Mouse (Mus musculus) lung, embryonic 15.5 days (tissue): ENCODE measurements at regions not wholly inside any gene's neighbourhood (a gene's known extent, or its start where the extent isn't known, plus 50 kb on each side); places are given as distances from the start of the nearest gene placed in this dataset. TPM values are rescaled to one million over a fixed set of nuclear protein-coding genes. Genes with fewer than 3 reads are reported as not detected.

Experiments
- ATAC-seq: fragments of 200-750 bp; cut with Nextera tagmentation; 2 replicates; pipeline ENCODE4 v1.8.0; 2017; ENCODE audit warnings: moderate number of reproducible peaks, borderline replicate concordance; ENCODE audit not compliant: low FRiP score, low TSS enrichment; ENCODE audit errors: extremely low read depth
- H3K27ac ChIP-seq: fragments of 300-500 bp; sonication (generic); 2 replicates; pipeline ENCODE4 v1.5.1; 2015; ENCODE audit warnings: moderate library complexity, mild to moderate bottlenecking, inconsistent platforms
- H3K27me3 ChIP-seq: fragments of 300-500 bp; sonication (generic); 2 replicates; pipeline ENCODE4 v1.6.1; 2015; ENCODE audit warnings: inconsistent platforms
- H3K36me3 ChIP-seq: fragments of 300-500 bp; sonication (generic); 2 replicates; pipeline ENCODE4 v1.6.1; 2015; ENCODE audit warnings: inconsistent platforms
- H3K4me1 ChIP-seq: fragments of 300-500 bp; sonication (generic); 2 replicates; pipeline ENCODE4 v1.6.1; 2015; ENCODE audit warnings: inconsistent platforms
- H3K4me2 ChIP-seq: fragments of 300-500 bp; sonication (generic); 2 replicates; pipeline ENCODE4 v1.6.1; 2015; ENCODE audit warnings: inconsistent platforms, mild to moderate bottlenecking, moderate library complexity
- H3K4me3 ChIP-seq: fragments of 300-500 bp; sonication (generic); 2 replicates; pipeline ENCODE4 v1.5.1; 2015; ENCODE audit warnings: mild to moderate bottlenecking, inconsistent platforms
- H3K9ac ChIP-seq: fragments of 300-500 bp; sonication (generic); 2 replicates; pipeline ENCODE4 v1.6.1; 2015; ENCODE audit warnings: inconsistent platforms
- H3K9me3 ChIP-seq: fragments of 300-500 bp; sonication (generic); 2 replicates; pipeline ENCODE4 v1.6.1; 2016; ENCODE audit warnings: inconsistent platforms
- WGBS: fragments of 180-500 bp; shearing (Covaris S2); methylation state at CpG from one replicate; pipeline ENCODE4 v1.1.7; 2015; 5-methylcytosine and 5-hydroxymethylcytosine counted together
- microRNA-seq: library from miRNA; unstranded; fragments of <30 nt; microRNA quantifications from one replicate; pipeline ENCODE4, GENCODE M21; 2016

DNA sequence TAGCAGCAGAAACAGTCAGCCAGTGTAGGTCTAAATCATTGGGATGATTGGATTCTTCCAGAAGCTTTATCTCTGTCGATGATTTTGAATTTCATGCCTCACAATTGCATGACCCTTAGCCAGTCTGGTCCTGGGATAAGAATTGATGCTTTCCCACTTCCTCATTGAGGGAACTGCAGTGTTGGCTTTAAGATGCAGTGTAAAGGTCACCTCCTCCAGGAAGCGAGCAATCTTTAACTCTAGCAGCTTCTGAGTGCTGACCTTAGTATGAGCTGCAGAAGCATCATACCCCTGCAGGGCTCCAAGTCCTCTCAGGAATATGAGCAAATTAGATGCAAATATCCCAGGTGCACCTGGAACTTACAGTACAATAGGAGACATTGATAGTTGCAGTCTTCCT lies 1132.2 kb upstream of the A1bg start:
- ATAC-seq = no peak
- Histone ChIP-seq H3K27me3 (no peaks in the 10 kb centered on the region), H3K4me1 (peaks cover 17% of the 10 kb centered on the region), H3K4me3 (no peak overlapping the region), H3K36me3 (no peaks in the 10 kb centered on the region), H3K27ac (no peak overlapping the region), H3K4me2 (no peak overlapping the region), H3K9ac (no peak overlapping the region), H3K9me3 (no peaks in the 10 kb centered on the region)
- 65% methylated on average over 2 of the region's 2 CpGs for WGBS

DNA sequence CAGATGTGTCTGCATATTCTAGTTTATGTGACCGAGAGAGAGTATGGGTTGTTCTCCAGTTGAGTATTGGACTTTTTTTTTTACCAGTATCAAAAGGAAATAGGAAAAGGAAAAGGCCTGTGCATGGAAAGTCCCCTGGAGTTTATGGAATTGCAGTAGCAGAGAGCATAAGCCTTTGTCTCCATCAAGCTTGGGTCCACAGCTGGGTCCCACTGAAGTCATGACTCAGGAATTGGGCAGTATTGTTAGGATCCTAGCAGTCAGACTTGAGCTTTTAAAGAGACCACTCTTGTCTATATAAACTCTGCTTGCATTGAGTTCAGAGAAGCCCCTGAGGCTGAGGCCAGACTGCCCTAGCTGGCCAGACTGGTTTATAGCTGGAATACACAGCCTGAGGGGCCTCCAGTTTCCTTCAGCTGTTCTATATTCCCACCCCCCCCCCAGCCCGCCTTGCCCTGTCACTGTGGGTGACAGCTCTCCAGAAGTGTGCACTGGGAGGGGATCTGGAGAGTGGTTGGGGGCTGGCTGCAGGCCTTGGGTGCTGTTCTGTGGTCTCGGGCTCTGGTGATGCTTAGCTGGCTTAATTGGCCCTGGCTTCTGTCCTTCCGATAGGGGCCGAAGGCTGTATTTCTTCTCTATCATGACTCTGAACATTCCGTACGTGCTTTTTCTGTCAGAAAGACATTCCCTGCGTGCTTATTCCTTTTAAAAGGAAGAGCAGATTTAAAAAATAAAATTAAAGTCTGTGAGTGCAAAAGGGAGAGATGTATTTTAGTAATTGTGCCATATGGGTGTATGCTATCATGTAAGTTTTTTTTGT lies 1130.8 kb upstream of the A1bg start:
- Histone ChIP-seq H3K4me3 (no peak overlapping the region), H3K4me2 (no peak overlapping the region), H3K9me3 (no peaks in the 10 kb centered on the region), H3K4me1 (peaks cover 24% of the 10 kb centered on the region), H3K27ac (peak overlapping the region; percentile 20), H3K9ac (no peak overlapping the region), H3K27me3 (no peaks in the 10 kb centered on the region), H3K36me3 (no peaks in the 10 kb centered on the region)
- WGBS = 51% methylated on average over 8 of the region's 8 CpGs
- peak; percentile 40; the same call in 1 of the 2 replicates for ATAC-seq

DNA sequence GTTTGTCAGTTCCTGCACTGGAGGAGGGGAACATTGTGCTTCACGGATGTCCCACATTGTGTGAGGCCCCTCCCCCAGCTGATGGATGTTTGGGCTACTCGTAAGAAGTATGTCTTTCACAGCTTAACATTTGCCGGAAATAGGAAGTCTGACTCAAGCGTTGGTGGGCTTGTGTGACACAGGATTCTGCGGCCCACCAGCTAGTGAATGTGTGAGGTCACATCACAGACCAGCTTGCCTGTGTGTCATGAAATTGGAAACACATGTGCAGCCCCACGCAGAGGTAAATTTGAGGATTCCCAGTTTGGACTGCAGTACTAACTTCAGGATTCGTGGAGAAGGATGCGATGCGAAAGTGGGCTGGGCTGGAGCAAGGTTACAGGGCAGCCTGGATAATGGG lies 1126.6 kb upstream of the A1bg start:
- H3K36me3 ChIP-seq = no peaks in the 10 kb centered on the region
- no peaks in the 10 kb centered on the region for H3K27me3 ChIP-seq
- no peak overlapping the region for H3K9ac ChIP-seq
- ATAC-seq = peak; percentile 70
- peak overlapping the region; percentile 32; the same call in 1 of the 2 replicates for H3K4me2 ChIP-seq
- H3K27ac ChIP-seq = peak overlapping the region; percentile 44
- no peaks in the 10 kb centered on the region for H3K9me3 ChIP-seq
- H3K4me1 ChIP-seq = peaks cover 22% of the 10 kb centered on the region
- H3K4me3 ChIP-seq = no peak overlapping the region
- 32% methylated on average over 9 of the region's 9 CpGs for WGBS

DNA sequence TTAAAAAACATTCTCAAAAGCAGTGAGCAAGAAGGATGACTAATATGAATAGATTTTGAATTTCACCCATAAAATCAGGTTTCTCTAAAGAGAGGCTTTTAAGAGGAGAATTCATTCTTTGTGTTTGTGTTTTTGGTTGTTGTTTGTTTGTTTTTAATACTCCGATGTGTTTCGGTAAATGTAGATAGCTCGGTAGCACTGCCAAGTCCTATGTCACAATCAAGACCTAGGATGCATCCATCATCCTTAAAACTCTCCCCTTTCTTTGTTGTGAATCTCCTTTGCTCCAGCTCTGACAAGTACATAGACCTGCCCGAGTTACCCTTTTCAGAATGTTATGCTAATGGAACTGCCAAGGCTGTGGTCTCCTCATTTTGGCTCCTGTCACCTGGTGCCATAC lies 1126.2 kb upstream of the A1bg start:
- H3K27ac ChIP-seq = peak overlapping the region; percentile 44
- WGBS = 40% methylated on average over 4 of the region's 4 CpGs
- H3K4me2 ChIP-seq = peak overlapping the region; percentile 32; the same call in 1 of the 2 replicates
- ATAC-seq = peak; percentile 9; the same call in 1 of the 2 replicates
- no peaks in the 10 kb centered on the region for H3K36me3 ChIP-seq
- H3K9me3 ChIP-seq = no peaks in the 10 kb centered on the region
- H3K4me1 ChIP-seq = peaks cover 19% of the 10 kb centered on the region
- no peak overlapping the region for H3K4me3 ChIP-seq
- no peak overlapping the region for H3K9ac ChIP-seq
- no peaks in the 10 kb centered on the region for H3K27me3 ChIP-seq

DNA sequence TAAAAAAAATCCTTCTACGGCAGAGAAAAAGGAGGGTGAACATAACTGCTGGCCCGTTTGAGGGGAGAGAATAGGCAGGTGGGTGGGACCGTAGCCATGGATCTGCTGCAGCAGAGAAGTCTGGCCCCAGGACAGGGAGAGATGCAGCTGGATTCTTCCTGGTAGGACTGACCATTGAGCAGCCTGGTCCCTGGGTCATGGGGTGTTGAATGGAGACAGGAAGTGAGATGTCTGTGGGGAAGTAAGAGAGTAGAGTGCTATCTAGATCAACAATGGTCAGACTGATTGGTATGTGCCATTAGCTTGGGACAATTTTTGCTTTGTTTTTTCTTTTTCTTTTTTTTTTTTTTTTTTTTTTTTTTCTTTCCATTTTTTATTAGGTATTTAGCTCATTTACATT lies 1123.5 kb upstream of the A1bg start:
- H3K27me3 ChIP-seq = no peaks in the 10 kb centered on the region
- no peak for ATAC-seq

DNA sequence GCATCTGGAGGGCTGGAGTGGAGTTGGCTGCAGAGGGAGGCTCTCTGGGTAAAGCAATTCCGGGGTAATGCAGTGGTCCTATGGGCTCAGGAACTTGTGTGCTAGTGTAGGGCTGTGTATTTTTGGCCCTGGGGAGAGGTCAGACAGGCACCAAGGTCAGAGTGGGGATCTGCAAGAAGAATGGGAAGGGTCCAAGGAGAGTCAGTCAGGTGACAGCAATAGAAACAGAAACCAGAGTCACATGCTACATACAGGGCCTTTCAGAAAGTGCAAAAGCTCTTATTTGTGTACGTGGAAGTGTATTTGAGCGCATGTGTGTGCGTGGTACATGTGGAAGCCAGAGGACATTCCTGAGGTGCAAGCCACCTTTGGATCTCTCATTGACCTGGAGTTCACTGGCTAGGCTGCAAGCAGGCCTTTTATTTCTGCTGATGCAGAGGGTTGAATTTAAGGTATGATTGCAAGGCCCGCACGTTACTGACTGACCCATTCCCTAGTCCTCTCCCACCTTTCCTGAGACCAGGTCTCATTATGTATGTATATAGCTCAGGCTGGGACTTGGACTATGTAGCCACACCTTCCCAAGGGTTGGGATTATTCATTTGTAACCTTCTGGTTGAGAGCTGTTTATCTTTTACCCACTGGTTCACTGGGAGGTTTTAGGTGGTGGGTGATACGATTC lies 1122.0 kb upstream of the A1bg start:
- H3K4me3 ChIP-seq = no peak overlapping the region
- no peaks in the 10 kb centered on the region for H3K9me3 ChIP-seq
- no peak for ATAC-seq
- no peaks in the 10 kb centered on the region for H3K27me3 ChIP-seq
- peaks cover 17% of the 10 kb centered on the region for H3K4me1 ChIP-seq
- WGBS = 90% methylated on average over 7 of the region's 7 CpGs
- H3K36me3 ChIP-seq = no peaks in the 10 kb centered on the region
- no peak overlapping the region for H3K27ac ChIP-seq
- no peak overlapping the region for H3K4me2 ChIP-seq
- H3K9ac ChIP-seq = no peak overlapping the region

More for the DNA sequence above, 1123.5 kb upstream of the A1bg start:
- Histone ChIP-seq H3K4me2 (no peak overlapping the region), H3K27ac (no peak overlapping the region), H3K9ac (no peak overlapping the region), H3K4me1 (peaks cover 17% of the 10 kb centered on the region), H3K9me3 (no peaks in the 10 kb centered on the region), H3K4me3 (no peak overlapping the region), H3K36me3 (no peaks in the 10 kb centered on the region)
- 91% methylated on average over 3 of the region's 3 CpGs for WGBS

DNA sequence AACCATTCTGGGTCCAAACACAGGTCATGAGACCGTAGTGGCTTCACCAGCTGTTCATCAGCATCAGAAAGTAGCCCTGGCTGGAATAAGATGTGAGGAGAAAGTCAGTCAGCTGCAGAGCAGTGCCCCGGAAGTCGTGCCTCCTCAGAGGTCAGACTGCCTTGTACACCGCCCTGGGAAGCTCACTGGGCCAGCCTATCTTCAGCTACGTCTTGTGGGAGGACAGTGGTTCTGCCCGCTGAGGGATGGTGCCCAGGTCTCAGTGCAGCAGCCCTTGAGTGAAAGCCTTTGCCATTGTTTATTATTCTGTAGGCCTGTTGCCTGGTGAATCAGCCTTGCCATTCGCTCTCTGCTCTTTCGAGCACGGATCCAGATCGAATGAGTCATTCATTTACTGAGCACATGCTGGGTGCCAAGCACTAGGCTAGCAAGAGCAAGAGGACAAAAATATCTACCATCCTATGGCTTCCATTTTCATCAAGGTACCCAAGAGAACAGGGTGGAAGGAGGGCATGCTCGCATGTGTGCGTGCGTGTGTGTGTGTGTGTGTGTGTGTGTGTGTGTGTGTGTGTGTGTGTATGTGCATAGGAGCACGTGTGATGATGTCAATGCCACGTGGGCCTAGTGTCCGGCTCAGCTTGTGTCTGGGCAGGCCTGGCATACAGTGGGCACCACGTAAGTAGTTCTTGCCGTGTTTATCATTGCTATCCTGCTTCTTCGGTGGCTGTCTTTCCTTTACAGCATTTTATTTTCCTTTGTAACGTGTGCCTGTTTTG lies 1121.0 kb upstream of the A1bg start:
- H3K27me3 ChIP-seq = no peaks in the 10 kb centered on the region
- WGBS = 73% methylated on average over 19 of the region's 20 CpGs
- no peaks in the 10 kb centered on the region for H3K36me3 ChIP-seq
- H3K4me2 ChIP-seq = no peak overlapping the region
- no peaks in the 10 kb centered on the region for H3K9me3 ChIP-seq
- no peak overlapping the region for H3K9ac ChIP-seq
- peaks cover 15% of the 10 kb centered on the region for H3K4me1 ChIP-seq
- no peak for ATAC-seq
- no peak overlapping the region for H3K4me3 ChIP-seq
- no peak overlapping the region for H3K27ac ChIP-seq

DNA sequence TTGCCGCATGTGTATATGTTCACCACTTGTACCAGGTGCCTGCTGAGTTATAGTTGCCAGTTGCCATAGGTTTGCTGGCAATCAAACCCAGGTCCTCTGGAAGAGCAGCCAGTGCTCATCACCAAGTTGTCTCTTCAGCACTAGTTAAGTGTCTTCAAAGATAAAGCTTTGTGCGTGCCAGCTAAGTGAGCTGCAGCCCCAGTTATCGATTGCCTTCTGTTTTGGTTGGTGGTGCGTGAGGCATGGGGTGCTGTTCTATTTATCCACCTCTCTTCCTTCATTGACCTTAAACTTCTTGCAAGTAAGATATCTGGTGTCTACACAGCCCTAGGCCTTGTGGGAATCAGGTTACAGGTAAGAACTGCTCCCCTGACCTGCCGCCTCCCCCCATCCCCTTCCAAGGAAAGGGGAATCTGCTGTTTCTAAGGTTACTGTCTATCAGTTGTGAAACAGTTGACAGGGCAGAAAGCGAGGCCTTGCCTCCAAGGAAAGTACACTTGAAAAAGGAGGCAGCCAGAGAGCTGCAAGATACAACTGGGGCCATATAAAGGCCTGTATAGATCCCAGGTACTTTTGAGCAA lies 1120.2 kb upstream of the A1bg start:
- 75% methylated on average over 6 of the region's 6 CpGs for WGBS
- no peak overlapping the region for H3K27ac ChIP-seq
- no peak for ATAC-seq
- H3K36me3 ChIP-seq = no peaks in the 10 kb centered on the region
- H3K9ac ChIP-seq = no peak overlapping the region
- no peak overlapping the region for H3K4me2 ChIP-seq
- peaks cover 20% of the 10 kb centered on the region for H3K4me1 ChIP-seq
- H3K4me3 ChIP-seq = no peak overlapping the region
- no peaks in the 10 kb centered on the region for H3K27me3 ChIP-seq
- H3K9me3 ChIP-seq = no peaks in the 10 kb centered on the region

Small RNA genes in the stretch of these regions (microRNA-seq; reads per million reads assigned to microRNA genes)
- gene Gm24810 = not detected
